Mouse (Mus musculus) lung, postnatal 0 days (tissue): Measurements from ENCODE around the gene Chrna7.

ENCODE experiments used
- CTCF ChIP-seq: IDR thresholded peaks from 2 replicates; pipeline ENCODE4 v1.5.1; 2016; ENCODE audit warnings: antibody characterized with exemption, mild to moderate bottlenecking
- EP300 ChIP-seq: IDR thresholded peaks from 2 replicates; pipeline ENCODE4 v1.6.1; 2016; ENCODE audit warnings: antibody characterized with exemption, mild to moderate bottlenecking, control low read depth

DNA sequence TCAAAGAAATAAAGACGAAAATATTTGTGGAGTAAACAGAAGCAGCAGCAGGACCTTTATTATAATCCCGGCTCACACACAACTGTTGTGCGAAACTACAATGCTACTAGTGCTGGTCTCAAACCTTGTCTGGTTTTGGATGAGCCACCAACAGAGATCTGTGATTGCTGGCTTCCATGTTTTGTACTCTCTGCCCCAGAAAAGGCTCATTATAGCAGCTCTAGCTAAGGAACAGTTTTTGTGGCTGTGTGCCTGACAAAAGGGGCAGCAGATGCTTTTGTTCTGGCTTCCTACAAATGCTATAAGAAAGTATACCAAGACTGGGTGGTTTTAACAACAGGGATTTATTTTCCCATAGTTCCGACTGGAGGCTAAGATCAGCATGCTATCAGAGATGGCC is 126.4 kb downstream of the Chrna7 start:
- no peak for TF ChIP-seq CTCF
- TF ChIP-seq EP300 = no peak
